Mouse (Mus musculus) layer of hippocampus, adult 18-20 months (tissue): Measurements from ENCODE around the gene Gm11127. TPM values are rescaled to one million over a fixed set of nuclear protein-coding genes. Genes with fewer than 3 reads are reported as not detected.

ENCODE experiments used
- total RNA-seq, 2 experiments: library from RNA; stranded (reverse); gene quantifications; 2 replicates each; pipeline ENCODE4 v1.2.3; 2021

Gm11127 gene
- total RNA-seq, 2 experiments from 2014 or later, result 0.89 to 1.6 TPM

Other genes starting within 250 kb of the Gm11127 start
- gene Ier3, start 236.7 kb downstream of the Gm11127 start, total RNA-seq, result 1 to 10 TPM; 5.2 to 6.0 TPM
- 100 to 1,000 TPM; 122 to 131 TPM for gene Flot1, start 235.1 kb downstream of the Gm11127 start, total RNA-seq
- gene Tubb5, start 220.1 kb downstream of the Gm11127 start, total RNA-seq, result 100 to 1,000 TPM; 326 to 341 TPM
- gene Mdc1, start 216.9 kb downstream of the Gm11127 start, total RNA-seq, result 10 to 100 TPM; 17.2 to 18.5 TPM
- 1 to 10 TPM; 1.6 to 1.9 TPM for gene Nrm, start 197.1 kb downstream of the Gm11127 start, total RNA-seq
- 1 to 10 TPM; 7.1 to 7.6 TPM for gene Ppp1r18, start 192.8 kb downstream of the Gm11127 start, total RNA-seq
- gene Dhx16, start 178.6 kb downstream of the Gm11127 start, total RNA-seq, result 10 to 100 TPM; 25.0 to 30.2 TPM
- 10 to 100 TPM; 52.9 to 56.7 TPM for gene 2310061I04Rik, start 160.9 kb downstream of the Gm11127 start, total RNA-seq
- 10 to 100 TPM; 51.0 to 59.0 TPM for gene Atat1, start 148.3 kb downstream of the Gm11127 start, total RNA-seq
- 10 to 100 TPM; 37.8 to 44.3 TPM for gene Mrps18b, start 142.0 kb downstream of the Gm11127 start, total RNA-seq
- gene Ppp1r10, start 141.9 kb downstream of the Gm11127 start, total RNA-seq, result 10 to 100 TPM; 66.5 to 72.5 TPM
- gene Abcf1, start 88.6 kb downstream of the Gm11127 start, total RNA-seq, result 10 to 100 TPM; 65.0 to 73.2 TPM
- gene Gnl1, start 78.5 kb downstream of the Gm11127 start, total RNA-seq, result 100 to 1,000 TPM; 147 to 150 TPM
- gene Prr3, start 78.1 kb downstream of the Gm11127 start, total RNA-seq, result 10 to 100 TPM; 39.8 to 41.6 TPM
- 1 to 10 TPM; 1.1 to 1.2 TPM for gene H2-T24, start 37.8 kb downstream of the Gm11127 start, total RNA-seq
- 1 to 10 TPM; 5.4 to 5.9 TPM for gene H2-T23, start 25.5 kb downstream of the Gm11127 start, total RNA-seq
- 10 to 100 TPM; 13.9 to 15.2 TPM for gene H2-T22, start 15.6 kb downstream of the Gm11127 start, total RNA-seq
- not detected for gene Gm6034, start 15.4 kb downstream of the Gm11127 start, total RNA-seq
- gene Gm19684, start 63.3 kb upstream of the Gm11127 start, total RNA-seq, result not detected
- not detected for gene Gm7030, start 71.1 kb upstream of the Gm11127 start, total RNA-seq
- gene Gm8909, start 110.2 kb upstream of the Gm11127 start, total RNA-seq, result not detected
- not detected for gene H2-T3, start 131.9 kb upstream of the Gm11127 start, total RNA-seq
- 10 to 100 TPM; 43.8 to 45.2 TPM for gene Rpp21, start 199.7 kb upstream of the Gm11127 start, total RNA-seq
- 10 to 100 TPM; 22.0 to 23.3 TPM for gene Trim39, start 213.9 kb upstream of the Gm11127 start, total RNA-seq
- not detected for gene H2-M10.2, start 228.1 kb upstream of the Gm11127 start, total RNA-seq